Mouse (Mus musculus): Measurements from ENCODE around the gene Tshz3. TPM values are rescaled to one million over a fixed set of nuclear protein-coding genes. Genes with fewer than 3 reads are reported as not detected.

Tshz3 gene
- polyA plus RNA-seq, 1 experiment from 2014 or later = 17.9 TPM

DNA sequence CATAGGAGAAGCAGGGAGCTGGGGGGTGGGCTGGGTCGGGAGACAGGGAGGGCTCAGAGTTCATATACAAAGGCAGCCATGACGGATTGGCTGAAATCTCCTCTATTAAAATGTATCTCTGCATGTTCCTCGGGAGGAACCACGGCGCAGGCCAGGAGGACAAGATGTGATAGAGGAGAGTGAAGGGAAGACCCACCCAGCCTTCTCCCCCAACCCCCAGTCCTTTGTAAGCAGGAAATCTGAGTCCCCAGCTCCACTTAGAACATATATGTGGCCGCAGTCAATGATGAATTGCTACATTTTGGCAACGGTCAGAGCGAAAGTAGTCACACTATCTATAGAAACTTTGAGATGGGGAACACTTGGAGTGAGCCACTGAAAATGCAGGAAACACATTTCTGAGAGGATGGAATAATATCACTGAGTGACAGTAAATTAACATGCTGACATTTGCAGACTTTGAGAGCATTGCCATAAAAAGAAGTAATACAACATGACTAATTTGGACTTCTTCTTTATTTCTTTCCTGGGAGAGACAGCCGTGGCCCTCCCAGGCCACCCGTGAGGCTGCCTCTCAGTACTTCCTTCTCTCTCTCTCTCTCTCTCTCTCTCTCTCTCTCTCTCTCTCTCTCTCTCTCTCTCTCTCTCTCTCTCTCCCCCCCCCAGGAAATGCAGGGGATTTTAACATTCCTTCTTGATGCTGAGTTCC, 88.9 kb downstream of the Tshz3 start:
- Histone ChIP-seq H3K36me3 (ENCODE audit: control insufficient read depth, insufficient read depth, low read length) (no peaks in the 10 kb centered on the region), H3K4me3 (ENCODE audit: low read length) (no peak overlapping the region), H3K9me3 (ENCODE audit: control insufficient read depth, low read length) (no peaks in the 10 kb centered on the region), H3K9ac (ENCODE audit: low read depth, low read length) (no peak overlapping the region), H3K27ac (ENCODE audit: low read depth, low read length) (peak overlapping the region; percentile 59; the same call in 1 of the 2 replicates), H3K4me2 (replicated peaks; ENCODE audit: low read depth, low read length) (no peak overlapping the region; the same call in 1 of the 2 replicates), H3K4me1 (ENCODE audit: control insufficient read depth, insufficient read depth, low read length) (0 out of 2 replicates have a peak, but pooled peaks cover 10% of the 10 kb centered on the region), H3K27me3 (ENCODE audit: control insufficient read depth, insufficient read depth, low read length) (no peaks in the 10 kb centered on the region)
- WGBS = 37% methylated on average over 10 of the region's 10 CpGs
- ATAC-seq (ENCODE audit: low FRiP score, low TSS enrichment) = peak; percentile 24; the same call in 1 of the 2 replicates

DNA sequence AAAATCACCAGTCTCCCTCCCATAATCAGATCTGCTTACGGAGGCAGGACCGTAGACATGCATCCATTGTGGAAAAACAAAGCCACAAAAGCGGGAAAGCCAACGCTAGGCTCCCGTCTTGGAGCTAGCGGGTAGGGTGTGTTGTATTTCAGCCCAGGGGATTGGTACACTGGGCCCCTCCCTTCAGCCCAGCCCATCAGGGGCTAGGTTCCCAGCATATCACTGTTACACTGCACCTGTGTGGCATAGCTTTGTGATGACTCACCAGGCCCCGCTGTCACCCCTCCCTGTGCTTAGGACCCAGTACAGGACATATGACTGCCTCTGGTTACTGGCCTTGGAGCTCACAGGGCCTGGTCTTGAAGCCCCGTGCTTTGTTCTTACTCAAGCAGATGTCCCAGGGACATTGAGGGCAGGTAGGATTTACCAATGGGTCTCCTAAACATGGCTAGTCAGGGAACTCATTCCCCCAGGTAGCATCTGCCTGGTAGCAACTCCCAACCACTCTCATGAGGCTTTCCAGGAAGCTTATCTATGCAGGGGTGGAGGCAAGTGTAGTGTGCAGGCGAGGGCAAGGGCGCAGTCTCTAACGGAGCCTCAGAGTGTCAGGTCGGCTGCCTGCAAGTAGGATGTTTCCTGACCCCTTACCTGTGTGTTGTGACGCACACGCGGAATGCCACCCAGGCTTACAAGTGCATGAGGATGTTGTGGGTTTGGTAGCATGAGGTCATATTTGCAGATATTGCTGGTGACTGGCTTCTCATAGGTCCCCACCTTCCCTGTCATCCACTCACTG, 98.7 kb downstream of the Tshz3 start:
- Histone ChIP-seq H3K27me3 (ENCODE audit: control insufficient read depth, insufficient read depth, low read length) (no peaks in the 10 kb centered on the region), H3K36me3 (ENCODE audit: control insufficient read depth, insufficient read depth, low read length) (no peaks in the 10 kb centered on the region), H3K4me3 (ENCODE audit: low read length) (no peak overlapping the region), H3K9me3 (ENCODE audit: control insufficient read depth, low read length) (no peaks in the 10 kb centered on the region), H3K4me2 (replicated peaks; ENCODE audit: low read depth, low read length) (no peak overlapping the region), H3K4me1 (ENCODE audit: control insufficient read depth, insufficient read depth, low read length) (no peaks in the 10 kb centered on the region), H3K9ac (ENCODE audit: low read depth, low read length) (no peak overlapping the region), H3K27ac (ENCODE audit: low read depth, low read length) (no peak overlapping the region)
- WGBS = 74% methylated on average over 15 of the region's 15 CpGs
- ATAC-seq (ENCODE audit: low FRiP score, low TSS enrichment) = peak; percentile 68
